Mouse (Mus musculus): ENCODE measurements at regions not wholly inside any gene's neighbourhood (a gene's known extent, or its start where the extent isn't known, plus 50 kb on each side); places are given as distances from the start of the nearest gene placed in this dataset.

DNA sequence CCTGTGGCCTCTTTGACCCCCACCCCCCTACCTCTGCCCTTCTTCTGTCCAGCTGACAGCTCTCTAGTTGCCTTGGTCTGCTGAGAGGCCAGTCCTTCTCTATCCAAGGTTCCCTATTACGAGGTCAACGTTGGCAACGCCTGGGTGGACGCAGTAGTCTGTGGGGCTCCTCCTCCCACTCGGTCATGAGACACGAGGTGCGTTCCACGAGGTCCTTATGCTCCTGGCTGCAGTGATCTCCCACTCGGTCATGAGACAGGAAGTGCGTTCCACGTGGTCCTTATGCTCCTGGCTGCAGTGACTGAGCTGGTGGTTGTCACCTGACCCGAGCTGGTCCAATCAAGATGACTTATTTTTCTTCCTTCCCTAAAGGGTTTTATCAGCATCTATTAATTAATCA is 220.7 kb downstream of the Prex1 start:
- Histone ChIP-seq H3K9me3 (ENCODE audit: control insufficient read depth, low read length) (no peaks in the 10 kb centered on the region), H3K27me3 (ENCODE audit: control insufficient read depth, insufficient read depth, low read length) (no peaks in the 10 kb centered on the region), H3K4me2 (ENCODE audit: low read depth, low read length, severe bottlenecking) (no peak overlapping the region), H3K4me3 (ENCODE audit: low read depth, low read length) (no peak overlapping the region), H3K4me1 (replicated peaks; ENCODE audit: control insufficient read depth, insufficient read depth, low read length) (peaks cover 18% of the 10 kb centered on the region), H3K9ac (ENCODE audit: low read length) (no peak overlapping the region), H3K36me3 (ENCODE audit: control insufficient read depth, insufficient read depth, low read length) (no peaks in the 10 kb centered on the region), H3K27ac (ENCODE audit: low read depth, low read length) (no peak overlapping the region)
- no peak for DNase-seq (ENCODE audit: low spot score)
- 89% methylated on average over 12 of the region's 12 CpGs for WGBS
- no peak for ATAC-seq (replicated peaks; ENCODE audit: low FRiP score)

- WGBS = 82% methylated on average over 12 of the region's 12 CpGs
- ATAC-seq (replicated peaks; ENCODE audit: low FRiP score) (no peak), DNase-seq (ENCODE audit: low spot score) (no peak)
- Histone ChIP-seq H3K27ac (ENCODE audit: low read depth, low read length) (no peak overlapping the region), H3K9me3 (ENCODE audit: control insufficient read depth, low read length) (no peaks in the 10 kb centered on the region), H3K27me3 (ENCODE audit: control insufficient read depth, insufficient read depth, low read length) (no peaks in the 10 kb centered on the region), H3K4me2 (ENCODE audit: low read depth, low read length, severe bottlenecking) (no peak overlapping the region), H3K4me3 (ENCODE audit: low read depth, low read length) (no peak overlapping the region), H3K9ac (ENCODE audit: low read length) (no peak overlapping the region), H3K36me3 (ENCODE audit: control insufficient read depth, insufficient read depth, low read length) (no peaks in the 10 kb centered on the region), H3K4me1 (replicated peaks; ENCODE audit: control insufficient read depth, insufficient read depth, low read length) (peaks cover 20% of the 10 kb centered on the region)
Measured at GRCm38 (mm10) chr2:166492421-166492820, 221.2 kb downstream of the Prex1 start.

GRCm38 (mm10) chr2:166491861-166492260 is 221.8 kb downstream of the Prex1 start:
- H3K4me2 ChIP-seq (ENCODE audit: low read depth, low read length, severe bottlenecking) = no peak overlapping the region
- DNase-seq (ENCODE audit: low spot score) = no peak
- peaks cover 20% of the 10 kb centered on the region for H3K4me1 ChIP-seq (replicated peaks; ENCODE audit: control insufficient read depth, insufficient read depth, low read length)
- 84% methylated on average over 6 of the region's 6 CpGs for WGBS
- H3K36me3 ChIP-seq (ENCODE audit: control insufficient read depth, insufficient read depth, low read length) = no peaks in the 10 kb centered on the region
- H3K9me3 ChIP-seq (ENCODE audit: control insufficient read depth, low read length) = no peaks in the 10 kb centered on the region
- H3K9ac ChIP-seq (ENCODE audit: low read length) = no peak overlapping the region
- no peaks in the 10 kb centered on the region for H3K27me3 ChIP-seq (ENCODE audit: control insufficient read depth, insufficient read depth, low read length)
- H3K27ac ChIP-seq (ENCODE audit: low read depth, low read length) = no peak overlapping the region
- no peak overlapping the region for H3K4me3 ChIP-seq (ENCODE audit: low read depth, low read length)
- no peak for ATAC-seq (replicated peaks; ENCODE audit: low FRiP score)

DNA sequence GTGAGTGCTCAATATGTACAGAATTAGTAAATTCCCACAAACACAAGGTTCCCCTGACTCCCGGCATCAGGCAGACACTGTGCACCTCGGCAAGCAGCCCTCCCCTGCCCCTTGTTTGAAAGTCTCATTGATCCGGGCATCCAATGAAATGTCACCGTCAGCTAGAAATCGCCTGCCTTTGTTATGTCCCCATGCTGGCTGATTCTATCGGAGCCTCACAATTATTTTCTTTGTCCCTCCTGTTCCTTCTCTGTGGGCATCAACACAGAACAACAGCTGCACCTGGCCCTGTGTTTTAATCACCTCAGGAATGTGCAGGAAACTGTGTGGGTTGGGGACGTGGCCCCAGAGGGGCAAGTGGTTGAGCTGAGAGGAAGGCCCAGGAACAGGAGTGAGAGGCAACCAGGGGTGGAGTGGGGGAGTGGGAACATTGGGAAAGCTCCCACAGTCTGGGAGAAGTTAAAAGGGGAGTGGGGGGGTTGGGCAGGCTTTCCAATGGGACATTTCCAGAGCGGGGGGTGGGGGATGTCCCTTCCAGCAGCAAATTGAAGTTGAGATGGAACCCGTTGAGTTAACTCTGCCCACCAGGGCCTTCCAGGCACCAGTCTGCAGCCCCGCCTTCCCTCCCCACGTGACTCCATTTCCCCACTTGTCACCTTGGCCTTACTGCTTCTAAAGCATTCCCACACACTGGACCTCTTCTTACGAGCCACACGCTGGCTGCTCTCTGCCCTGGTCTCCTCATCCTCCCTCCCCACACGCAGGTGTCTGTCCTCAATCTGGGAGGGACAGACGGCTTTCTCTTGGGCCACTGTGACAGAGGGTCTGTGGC is 224.4 kb downstream of the Prex1 start:
- peak overlapping the region; percentile 85 for H3K27ac ChIP-seq (ENCODE audit: low read depth, low read length)
- no peak overlapping the region for H3K4me3 ChIP-seq (ENCODE audit: low read depth, low read length)
- peak; percentile 78 for DNase-seq (ENCODE audit: low spot score)
- peak overlapping the region; percentile 41 for H3K9ac ChIP-seq (ENCODE audit: low read length)
- WGBS = 9% methylated on average over 15 of the region's 15 CpGs
- no peaks in the 10 kb centered on the region for H3K27me3 ChIP-seq (ENCODE audit: control insufficient read depth, insufficient read depth, low read length)
- H3K9me3 ChIP-seq (ENCODE audit: control insufficient read depth, low read length) = no peaks in the 10 kb centered on the region
- peaks cover 20% of the 10 kb centered on the region for H3K4me1 ChIP-seq (replicated peaks; ENCODE audit: control insufficient read depth, insufficient read depth, low read length)
- H3K4me2 ChIP-seq (ENCODE audit: low read depth, low read length, severe bottlenecking) = no peak overlapping the region
- peak; percentile 76 for ATAC-seq (replicated peaks; ENCODE audit: low FRiP score)
- no peaks in the 10 kb centered on the region for H3K36me3 ChIP-seq (ENCODE audit: control insufficient read depth, insufficient read depth, low read length)

GRCm38 (mm10) chr2:166487688-166488087 is 225.9 kb downstream of the Prex1 start:
- Histone ChIP-seq H3K27me3 (ENCODE audit: control insufficient read depth, insufficient read depth, low read length) (no peaks in the 10 kb centered on the region), H3K9ac (ENCODE audit: low read length) (no peak overlapping the region), H3K4me3 (ENCODE audit: low read depth, low read length) (no peak overlapping the region), H3K4me2 (ENCODE audit: low read depth, low read length, severe bottlenecking) (no peak overlapping the region), H3K4me1 (replicated peaks; ENCODE audit: control insufficient read depth, insufficient read depth, low read length) (peaks cover 23% of the 10 kb centered on the region), H3K9me3 (ENCODE audit: control insufficient read depth, low read length) (no peaks in the 10 kb centered on the region), H3K27ac (ENCODE audit: low read depth, low read length) (peak overlapping the region; percentile 85; the same call in 1 of the 2 replicates), H3K36me3 (ENCODE audit: control insufficient read depth, insufficient read depth, low read length) (no peaks in the 10 kb centered on the region)
- WGBS = 86% methylated on average over 15 of the region's 15 CpGs
- ATAC-seq (replicated peaks; ENCODE audit: low FRiP score) (0 out of 2 replicates have a peak, but pooled peaks have one; percentile 8), DNase-seq (ENCODE audit: low spot score) (peak; percentile 75)

DNA sequence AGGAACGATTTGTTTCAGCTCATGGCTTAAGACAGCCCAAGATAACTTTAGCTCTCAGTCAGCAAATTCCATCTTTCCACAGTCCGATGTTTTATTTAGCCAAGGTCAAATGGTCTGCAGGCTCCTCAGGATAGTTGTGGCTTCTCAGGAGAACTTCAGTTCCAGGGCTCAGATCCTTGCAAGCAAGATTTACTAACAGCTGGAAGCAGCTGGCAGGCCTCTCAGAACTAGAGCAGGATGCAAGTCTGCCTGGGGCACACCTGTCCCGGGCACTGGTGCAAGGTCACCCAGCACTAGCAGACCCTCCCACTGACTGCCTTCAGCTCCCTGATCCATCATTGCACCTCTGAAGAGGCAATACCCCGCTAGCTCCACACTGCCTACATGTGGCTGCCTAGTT is 227.8 kb downstream of the Prex1 start:
- no peak overlapping the region for H3K4me2 ChIP-seq (ENCODE audit: low read depth, low read length, severe bottlenecking)
- H3K27ac ChIP-seq (ENCODE audit: low read depth, low read length) = no peak overlapping the region
- H3K27me3 ChIP-seq (ENCODE audit: control insufficient read depth, insufficient read depth, low read length) = no peaks in the 10 kb centered on the region
- H3K9ac ChIP-seq (ENCODE audit: low read length) = no peak overlapping the region
- no peak overlapping the region for H3K4me3 ChIP-seq (ENCODE audit: low read depth, low read length)
- no peaks in the 10 kb centered on the region for H3K9me3 ChIP-seq (ENCODE audit: control insufficient read depth, low read length)
- DNase-seq (ENCODE audit: low spot score) (no peak), ATAC-seq (replicated peaks; ENCODE audit: low FRiP score) (no peak)
- no peaks in the 10 kb centered on the region for H3K36me3 ChIP-seq (ENCODE audit: control insufficient read depth, insufficient read depth, low read length)
- 83% methylated on average over 4 of the region's 4 CpGs for WGBS
- H3K4me1 ChIP-seq (replicated peaks; ENCODE audit: control insufficient read depth, insufficient read depth, low read length) = peaks cover 20% of the 10 kb centered on the region

DNA sequence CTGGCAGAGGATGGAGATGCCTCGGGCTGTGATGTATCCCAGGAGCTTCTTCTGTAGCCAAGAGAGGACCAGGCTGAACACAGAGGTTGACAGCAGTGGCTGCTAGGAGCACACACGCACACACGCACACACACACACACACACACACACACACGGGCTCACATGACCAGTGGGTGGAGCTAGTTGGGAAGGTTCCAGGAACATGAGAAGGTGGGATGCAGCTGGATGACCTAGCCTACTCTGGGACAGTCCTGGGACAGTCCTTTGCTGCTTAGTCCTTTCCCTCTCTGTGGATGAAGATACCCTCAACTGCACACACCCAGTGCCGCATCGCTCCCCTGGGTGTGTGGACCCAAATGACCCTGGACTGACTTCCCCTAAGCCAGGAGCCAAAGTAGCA is 228.3 kb downstream of the Prex1 start:
- no peak overlapping the region for H3K4me2 ChIP-seq (ENCODE audit: low read depth, low read length, severe bottlenecking)
- no peak overlapping the region for H3K9ac ChIP-seq (ENCODE audit: low read length)
- no peak for DNase-seq (ENCODE audit: low spot score)
- no peaks in the 10 kb centered on the region for H3K36me3 ChIP-seq (ENCODE audit: control insufficient read depth, insufficient read depth, low read length)
- ATAC-seq (replicated peaks; ENCODE audit: low FRiP score) = no peak
- no peaks in the 10 kb centered on the region for H3K9me3 ChIP-seq (ENCODE audit: control insufficient read depth, low read length)
- no peak overlapping the region for H3K27ac ChIP-seq (ENCODE audit: low read depth, low read length)
- 89% methylated on average over 6 of the region's 6 CpGs for WGBS
- H3K27me3 ChIP-seq (ENCODE audit: control insufficient read depth, insufficient read depth, low read length) = no peaks in the 10 kb centered on the region
- no peak overlapping the region for H3K4me3 ChIP-seq (ENCODE audit: low read depth, low read length)
- H3K4me1 ChIP-seq (replicated peaks; ENCODE audit: control insufficient read depth, insufficient read depth, low read length) = peaks cover 18% of the 10 kb centered on the region

DNA sequence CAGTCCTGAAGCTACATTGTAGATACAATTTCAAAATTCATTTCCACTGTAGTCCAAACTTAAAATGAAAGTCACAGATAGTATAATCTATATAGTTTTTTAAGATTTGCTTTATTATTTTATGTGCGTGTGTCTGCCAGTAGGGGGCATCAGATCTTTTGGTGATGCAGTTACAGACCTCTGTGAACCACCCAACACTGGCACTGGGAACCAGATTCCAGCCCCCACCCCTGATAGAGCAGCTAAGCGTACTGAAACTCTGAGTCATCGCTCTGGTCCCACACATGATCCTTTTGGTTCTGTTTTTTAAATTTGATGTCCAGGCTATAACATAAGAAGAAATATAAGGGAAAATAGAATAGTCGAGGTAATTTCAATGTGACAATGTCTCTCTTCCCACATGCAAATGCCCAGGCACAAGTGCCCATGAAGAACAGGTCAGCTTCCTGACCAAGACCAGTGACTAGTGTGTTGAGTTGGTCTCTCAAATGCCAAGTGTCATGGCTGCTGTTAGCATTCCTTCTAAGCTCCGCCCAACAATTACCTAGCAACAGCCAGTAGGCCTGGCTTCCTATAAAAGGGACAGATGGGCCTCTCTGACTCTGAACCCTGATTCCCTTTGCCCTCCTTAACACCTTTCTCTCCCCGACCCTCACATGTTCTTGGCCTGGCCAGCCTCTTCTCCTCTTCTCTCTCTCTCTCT is 229.9 kb downstream of the Prex1 start:
- no peak for ATAC-seq (replicated peaks; ENCODE audit: low FRiP score)
- Histone ChIP-seq H3K9ac (ENCODE audit: low read length) (no peak overlapping the region), H3K27ac (ENCODE audit: low read depth, low read length) (no peak overlapping the region), H3K27me3 (ENCODE audit: control insufficient read depth, insufficient read depth, low read length) (no peaks in the 10 kb centered on the region), H3K9me3 (ENCODE audit: control insufficient read depth, low read length) (no peaks in the 10 kb centered on the region), H3K4me3 (ENCODE audit: low read depth, low read length) (no peak overlapping the region), H3K4me2 (ENCODE audit: low read depth, low read length, severe bottlenecking) (no peak overlapping the region), H3K36me3 (ENCODE audit: control insufficient read depth, insufficient read depth, low read length) (no peaks in the 10 kb centered on the region), H3K4me1 (replicated peaks; ENCODE audit: control insufficient read depth, insufficient read depth, low read length) (peaks cover 13% of the 10 kb centered on the region)
- DNase-seq (ENCODE audit: low spot score) = no peak
- 89% methylated on average over 6 of the region's 6 CpGs for WGBS
